Comparison of ENCODE assay signal across 27 mouse cellular contexts in the genomic region with DNA sequence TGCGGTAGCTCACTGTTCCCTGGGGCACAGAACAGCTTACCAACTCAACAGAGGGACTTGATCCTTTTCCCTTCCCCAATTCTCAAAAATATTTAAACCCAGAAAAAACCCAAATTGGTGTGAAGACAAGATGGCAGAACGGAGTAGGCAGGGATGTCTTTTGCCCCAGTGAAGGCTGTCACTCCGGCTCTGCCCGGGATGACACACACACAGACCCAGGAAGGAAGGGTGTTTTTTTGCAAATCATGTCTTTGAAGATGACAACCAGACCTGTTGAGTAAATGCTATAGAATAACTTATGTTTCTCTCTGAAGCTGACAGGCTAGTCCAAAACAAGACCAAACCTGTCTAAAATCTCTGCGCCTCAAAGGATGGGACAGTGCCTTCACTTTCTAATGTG.
DNase-seq lines count a peak whose midpoint lies in the region; ATAC-seq and TF ChIP-seq lines count a peak whose summit lies in the region.
"Had no signal": no experiment of that assay in that cellular context is flagged by ENCODE, and none has a peak within 500 bp of the region (broad histone marks: within the 10 kb centered on the region; RNA-seq: fewer than 3 reads in every experiment).

No protein-coding gene starts in this region.

- H3K27me3 ChIP-seq in embryonic facial prominence, embryonic 10.5 days (replicated peaks; ENCODE audit: low read depth, poor library complexity, severe bottlenecking) = peaks cover 4% of the 10 kb centered on the region; the same call in 1 of the 2 replicates
- H3K27me3 ChIP-seq in limb, embryonic 10.5 days (ENCODE audit: low read depth, poor library complexity, severe bottlenecking) = peaks cover 46% of the 10 kb centered on the region
- no peaks in the 10 kb centered on the region for H3K27me3 ChIP-seq in stomach, embryonic 16.5 days (ENCODE audit: control insufficient read depth, insufficient read depth, low read length)
- no peaks in the 10 kb centered on the region; the same call in 1 of the 2 replicates for H3K27me3 ChIP-seq in liver, embryonic 11.5 days (replicated peaks; ENCODE audit: control insufficient read depth, insufficient read depth, low read length)
- H3K27me3 ChIP-seq: hindbrain, embryonic 15.5 days; lung, embryonic 15.5 days; neural tube, embryonic 12.5 days had no signal

- no peaks in the 10 kb centered on the region for H3K9me3 ChIP-seq in embryonic facial prominence, embryonic 10.5 days
- H3K9me3 ChIP-seq in limb, embryonic 10.5 days (replicated peaks) = no peaks in the 10 kb centered on the region
- no peaks in the 10 kb centered on the region for H3K9me3 ChIP-seq in stomach, embryonic 16.5 days (replicated peaks; ENCODE audit: control insufficient read depth, low read length)
- no peaks in the 10 kb centered on the region for H3K9me3 ChIP-seq in liver, embryonic 11.5 days (ENCODE audit: control insufficient read depth, low read length)
- H3K9me3 ChIP-seq: hindbrain, embryonic 10.5 days; hindbrain, embryonic 15.5 days; lung, embryonic 15.5 days; neural tube, embryonic 12.5 days had no signal

- H3K36me3 ChIP-seq in embryonic facial prominence, embryonic 10.5 days (replicated peaks) = no peaks in the 10 kb centered on the region
- no peaks in the 10 kb centered on the region for H3K36me3 ChIP-seq in limb, embryonic 10.5 days
- H3K36me3 ChIP-seq in stomach, embryonic 16.5 days (ENCODE audit: control insufficient read depth, insufficient read depth, low read length) = no peaks in the 10 kb centered on the region
- H3K36me3 ChIP-seq in liver, embryonic 11.5 days (ENCODE audit: control insufficient read depth, insufficient read depth, low read length) = 0 out of 2 replicates have a peak, but pooled peaks cover 2% of the 10 kb centered on the region
- H3K36me3 ChIP-seq: hindbrain, embryonic 10.5 days; lung, embryonic 15.5 days; neural tube, embryonic 12.5 days had no signal

- ATAC-seq in stomach, embryonic 16.5 days (ENCODE audit: insufficient read depth, low FRiP score) = no peak
- ATAC-seq in liver, embryonic 11.5 days (replicated peaks; ENCODE audit: low FRiP score) = no peak
- ATAC-seq: activated CD4-positive, CD25-positive, alpha-beta regulatory T cell, adult 4 months; forebrain, embryonic 14.5 days; inflammation-experienced regulatory T-cells, adult 6 months; midbrain, embryonic 16.5 days had no signal

- TF ChIP-seq CTCF in gastrocnemius, adult 2 months (IDR thresholded peaks at IDR 0.05) = no peak

- no peak overlapping the region for H3K4me2 ChIP-seq in stomach, embryonic 16.5 days (ENCODE audit: low read depth, low read length)
- H3K4me2 ChIP-seq in liver, embryonic 11.5 days = no peak overlapping the region
- H3K4me2 ChIP-seq: hindbrain, embryonic 15.5 days; lung, embryonic 15.5 days; midbrain, embryonic 11.5 days; neural tube, embryonic 12.5 days had no signal

- DNase-seq in gastrocnemius, adult 2 months = no peak
- no peak for DNase-seq in gastrocnemius, postnatal 4 days (ENCODE audit: low spot score in 2 of 2)
- DNase-seq in embryonic facial prominence, embryonic 10.5 days (ENCODE audit: low spot score) = no peak
- no peak for DNase-seq in limb, embryonic 10.5 days (ENCODE audit: low spot score)
- DNase-seq in liver, embryonic 11.5 days (ENCODE audit: low spot score) = no peak
- no peak for DNase-seq in adrenal gland, adult 2 months
- no peak for DNase-seq in testis, postnatal 10 days (ENCODE audit: low spot score)
- DNase-seq: adrenal gland, postnatal 10 days; cerebellum, adult 11 months; cerebellum, adult 9-11 months; embryo, embryonic 11 days; gastrocnemius, postnatal 36 days; heart, postnatal 14 days; kidney, adult 11 months; kidney, postnatal 25 days; lung, postnatal 36 days had no signal

- H3K4me1 ChIP-seq in embryonic facial prominence, embryonic 10.5 days = peaks cover 39% of the 10 kb centered on the region
- H3K4me1 ChIP-seq in limb, embryonic 10.5 days = peaks cover 32% of the 10 kb centered on the region
- peaks cover 12% of the 10 kb centered on the region; the same call in 1 of the 2 replicates for H3K4me1 ChIP-seq in stomach, embryonic 16.5 days (ENCODE audit: control insufficient read depth, insufficient read depth, low read length)
- H3K4me1 ChIP-seq in liver, embryonic 11.5 days (replicated peaks; ENCODE audit: control insufficient read depth, insufficient read depth, low read length) = no peaks in the 10 kb centered on the region; the same call in 1 of the 2 replicates
- H3K4me1 ChIP-seq: hindbrain, embryonic 15.5 days had no signal

- no peak overlapping the region for H3K4me3 ChIP-seq in gastrocnemius, adult 2 months
- no peak overlapping the region for H3K4me3 ChIP-seq in embryonic facial prominence, embryonic 10.5 days
- H3K4me3 ChIP-seq in limb, embryonic 10.5 days = no peak overlapping the region
- H3K4me3 ChIP-seq in stomach, embryonic 16.5 days (replicated peaks; ENCODE audit: low read length) = no peak overlapping the region
- H3K4me3 ChIP-seq in liver, embryonic 11.5 days (ENCODE audit: low read depth, low read length) = no peak overlapping the region
- H3K4me3 ChIP-seq: hindbrain, embryonic 10.5 days; hindbrain, embryonic 15.5 days; left cerebral cortex, adult 2 months; lung, embryonic 15.5 days; neural tube, embryonic 12.5 days had no signal

- H3K9ac ChIP-seq in stomach, embryonic 16.5 days (ENCODE audit: low read length) = no peak overlapping the region
- H3K9ac ChIP-seq in liver, embryonic 11.5 days (ENCODE audit: low read depth, low read length) = no peak overlapping the region
- H3K9ac ChIP-seq: hindbrain, embryonic 15.5 days; lung, embryonic 15.5 days; neural tube, embryonic 12.5 days had no signal

- H3K27ac ChIP-seq in gastrocnemius, adult 2 months = 0 out of 2 replicates have a peak overlapping the region, but pooled peaks have one; percentile 24
- 0 out of 2 replicates have a peak overlapping the region, but pooled peaks have one; percentile 21 for H3K27ac ChIP-seq in embryonic facial prominence, embryonic 10.5 days (replicated peaks)
- 0 out of 2 replicates have a peak overlapping the region, but pooled peaks have one; percentile 39 for H3K27ac ChIP-seq in limb, embryonic 10.5 days
- peak overlapping the region; percentile 66 for H3K27ac ChIP-seq in stomach, embryonic 16.5 days (ENCODE audit: low read length)
- H3K27ac ChIP-seq in liver, embryonic 11.5 days (ENCODE audit: low read depth, low read length) = no peak overlapping the region
- H3K27ac ChIP-seq: hindbrain, embryonic 15.5 days; left cerebral cortex, adult 2 months; lung, embryonic 15.5 days; neural tube, embryonic 12.5 days had no signal

- intact Hi-C loops in gastrocnemius, adult 2 months (cut with DNase I) = no loop called here

- 84% methylated on average over 5 of the region's 5 CpGs for WGBS in embryonic facial prominence, embryonic 10.5 days
- 76% methylated on average over 5 of the region's 5 CpGs for WGBS in limb, embryonic 10.5 days
- 88% methylated on average over 5 of the region's 5 CpGs for WGBS in stomach, embryonic 16.5 days
- 86% methylated on average over 5 of the region's 5 CpGs for WGBS in liver, embryonic 11.5 days
